ENCODE assay signal across 10 mouse cellular contexts in the genomic region with DNA sequence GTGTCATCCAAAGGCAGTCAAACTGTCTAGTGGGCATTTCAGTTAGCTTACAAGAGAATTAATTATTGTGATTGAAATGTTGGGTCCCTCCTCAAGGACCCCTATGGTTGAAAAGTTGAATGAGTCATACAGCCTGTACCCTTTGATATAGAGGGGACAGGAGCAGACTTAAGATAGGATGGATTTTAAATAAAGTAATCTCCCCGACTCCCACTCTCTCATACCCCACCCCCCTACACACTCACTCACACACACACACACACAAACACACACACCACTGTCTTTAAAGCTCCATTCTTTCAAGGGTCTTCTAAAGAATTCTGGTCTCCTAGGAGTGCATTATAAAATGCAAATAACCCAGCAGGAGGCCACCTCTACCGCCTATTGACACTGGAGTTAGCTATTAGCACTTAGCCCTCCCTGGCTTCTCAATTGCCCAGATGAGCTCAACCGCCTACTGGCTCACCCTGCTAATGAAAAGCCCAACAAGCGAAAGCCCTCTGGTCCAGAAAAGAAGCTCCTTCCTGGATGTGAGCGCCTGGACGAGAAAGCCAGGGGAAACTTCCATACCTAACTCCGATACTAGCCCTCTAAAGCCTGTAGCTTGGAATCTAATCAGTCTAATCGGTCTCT.
DNase-seq lines count a peak whose midpoint lies in the region; ATAC-seq and TF ChIP-seq lines count a peak whose summit lies in the region.
"Had no signal": no experiment of that assay in that cellular context is flagged by ENCODE, and none has a peak within 500 bp of the region (broad histone marks: within the 10 kb centered on the region; RNA-seq: fewer than 3 reads in every experiment).

No protein-coding gene starts in this region.

- TF ChIP-seq POLR2A in cerebellum, adult 2 months (IDR thresholded peaks at IDR 0.05; ENCODE audit: borderline replicate concordance, insufficient read depth, low read length): no peak

- no peak overlapping the region for H3K4me3 ChIP-seq in forebrain, embryonic 13.5 days
- H3K4me3 ChIP-seq in midbrain, embryonic 16.5 days (ENCODE audit: low read depth, low read length): no peak overlapping the region
- no peak overlapping the region for H3K4me3 ChIP-seq in cerebellum, adult 2 months (replicated peaks; ENCODE audit: insufficient read depth, low read depth, low read length)
- H3K4me3 ChIP-seq: embryonic facial prominence, embryonic 15.5 days had no signal

- H3K36me3 ChIP-seq in forebrain, embryonic 13.5 days (ENCODE audit: poor library complexity, severe bottlenecking): no peaks in the 10 kb centered on the region
- H3K36me3 ChIP-seq in midbrain, embryonic 16.5 days (ENCODE audit: control insufficient read depth, insufficient read depth, low read length): no peaks in the 10 kb centered on the region
- H3K36me3 ChIP-seq: embryonic facial prominence, embryonic 15.5 days had no signal

- peak; percentile 22; the same call in 1 of the 2 replicates for ATAC-seq in forebrain, embryonic 13.5 days
- ATAC-seq in midbrain, embryonic 16.5 days: no peak; the same call in 1 of the 2 replicates

- peaks cover 51% of the 10 kb centered on the region for H3K4me1 ChIP-seq in forebrain, embryonic 13.5 days
- H3K4me1 ChIP-seq in midbrain, embryonic 16.5 days (ENCODE audit: control insufficient read depth, insufficient read depth, low read length): peaks cover 15% of the 10 kb centered on the region
- H3K4me1 ChIP-seq in cerebellum, adult 2 months (ENCODE audit: control insufficient read depth, insufficient read depth, low read length): peaks cover 3% of the 10 kb centered on the region; the same call in 1 of the 2 replicates

- intact Hi-C loops in left cerebral cortex, postnatal 36 days (cut with DNase I): no loop called here

- no peak for TF ChIP-seq CTCF in cerebellum, adult 2 months (IDR thresholded peaks at IDR 0.05; ENCODE audit: borderline replicate concordance, insufficient read depth, low read depth, low read length)

- 2% methylated on average over 8 of the region's 8 CpGs for WGBS in forebrain, embryonic 13.5 days
- 6% methylated on average over 8 of the region's 8 CpGs for WGBS in midbrain, embryonic 16.5 days
- 65% methylated on average over 8 of the region's 8 CpGs for WGBS in cerebellum, adult 2 months

- H3K9ac ChIP-seq in forebrain, embryonic 13.5 days: no peak overlapping the region
- H3K9ac ChIP-seq in midbrain, embryonic 16.5 days (ENCODE audit: low read depth, low read length): no peak overlapping the region
- H3K9ac ChIP-seq: embryonic facial prominence, embryonic 15.5 days had no signal

- H3K27ac ChIP-seq in forebrain, embryonic 13.5 days: 0 out of 2 replicates have a peak overlapping the region, but pooled peaks have one; percentile 19
- H3K27ac ChIP-seq in midbrain, embryonic 16.5 days (ENCODE audit: low read length): peak overlapping the region; percentile 24; the same call in 1 of the 2 replicates
- no peak overlapping the region for H3K27ac ChIP-seq in cerebellum, adult 2 months (ENCODE audit: insufficient read depth, low read length)
- H3K27ac ChIP-seq: embryonic facial prominence, embryonic 15.5 days had no signal

- DNase-seq in kidney, postnatal 4 days: peak; percentile 14 to 23
- DNase-seq in kidney, postnatal 10 days: no peak
- peak; percentile 86 for DNase-seq in ZHBTc4 (ENCODE audit: low read depth, low spot score)
- DNase-seq in cerebellum, adult 2 months: no peak
- DNase-seq in left cerebral cortex, postnatal 36 days (ENCODE audit: low spot score in 2 of 2): no peak
- no peak for DNase-seq in right cerebral cortex, postnatal 36 days (ENCODE audit: low spot score in 2 of 2)

- peak overlapping the region; percentile 27; the same call in 1 of the 2 replicates for H3K4me2 ChIP-seq in forebrain, embryonic 13.5 days
- no peak overlapping the region for H3K4me2 ChIP-seq in midbrain, embryonic 16.5 days (ENCODE audit: low read length)
- H3K4me2 ChIP-seq: embryonic facial prominence, embryonic 15.5 days had no signal

- H3K27me3 ChIP-seq in forebrain, embryonic 13.5 days: no peaks in the 10 kb centered on the region
- H3K27me3 ChIP-seq in midbrain, embryonic 16.5 days (ENCODE audit: control insufficient read depth, insufficient read depth, low read depth, low read length): no peaks in the 10 kb centered on the region
- no peaks in the 10 kb centered on the region; the same call in 1 of the 2 replicates for H3K27me3 ChIP-seq in cerebellum, adult 2 months (ENCODE audit: control insufficient read depth, insufficient read depth, low read length)
- H3K27me3 ChIP-seq: CH12.LX had no signal

- H3K9me3 ChIP-seq in forebrain, embryonic 13.5 days (replicated peaks): no peaks in the 10 kb centered on the region
- no peaks in the 10 kb centered on the region for H3K9me3 ChIP-seq in midbrain, embryonic 16.5 days (replicated peaks; ENCODE audit: control insufficient read depth, low read length, poor library complexity, severe bottlenecking)
- H3K9me3 ChIP-seq: embryonic facial prominence, embryonic 15.5 days had no signal

Comparison
In these comparisons a context has a peak if more than half of its experiments do, and no peak if none do; other contexts are left out.
1. DNase-seq: peak in kidney, postnatal 4 days (2 of 2) and ZHBTc4 (single experiment); none in kidney, postnatal 10 days (single experiment), cerebellum, adult 2 months (0 of 2), left cerebral cortex, postnatal 36 days (0 of 2) and right cerebral cortex, postnatal 36 days (0 of 2).